Mouse (Mus musculus) intestine, postnatal 0 days (tissue): Measurements from ENCODE around the gene Efna2. TPM values are rescaled to one million over a fixed set of nuclear protein-coding genes. Genes with fewer than 3 reads are reported as not detected.

Source experiments
- ATAC-seq: fragments of 200-750 bp; cut with Nextera tagmentation; 2 replicates; pipeline ENCODE4 v1.8.0; 2017; ENCODE audit warnings: mild to moderate bottlenecking, moderate TSS enrichment, moderate library complexity
- H3K27ac ChIP-seq: fragments of 300-500 bp; sonication (generic); 2 replicates; pipeline ENCODE4 v1.5.1; 2014; ENCODE audit warnings: mild to moderate bottlenecking, low read depth, low read length, moderate library complexity
- H3K27me3 ChIP-seq: fragments of 300-500 bp; sonication (generic); replicated peaks from 2 replicates; pipeline ENCODE4 v1.6.1; 2014; ENCODE audit warnings: low read length, mixed read lengths; ENCODE audit not compliant: control insufficient read depth, insufficient read depth
- H3K36me3 ChIP-seq: fragments of 300-500 bp; sonication (generic); 2 replicates; pipeline ENCODE4 v1.6.1; 2014; ENCODE audit warnings: mild to moderate bottlenecking, moderate library complexity; ENCODE audit not compliant: control insufficient read depth, insufficient read depth
- H3K4me1 ChIP-seq: fragments of 300-500 bp; sonication (generic); replicated peaks from 2 replicates; pipeline ENCODE4 v1.6.1; 2014; ENCODE audit warnings: antibody characterized with exemption, low read length, mixed read lengths; ENCODE audit not compliant: control insufficient read depth, insufficient read depth
- H3K4me2 ChIP-seq: fragments of 300-500 bp; sonication (generic); replicated peaks from 2 replicates; pipeline ENCODE4 v1.6.1; 2014; ENCODE audit warnings: low read depth, mild to moderate bottlenecking, moderate library complexity
- H3K4me3 ChIP-seq: fragments of 300-500 bp; sonication (generic); 2 replicates; pipeline ENCODE4 v1.5.1; 2014; ENCODE audit warnings: low read depth, low read length
- H3K9ac ChIP-seq: fragments of 300-500 bp; sonication (generic); 2 replicates; pipeline ENCODE4 v1.6.1; 2014; ENCODE audit warnings: mild to moderate bottlenecking, low read depth, low read length
- H3K9me3 ChIP-seq: fragments of 300-500 bp; sonication (generic); 2 replicates; pipeline ENCODE4 v1.6.1; 2016; ENCODE audit warnings: mixed run types; ENCODE audit not compliant: control insufficient read depth
- CTCF ChIP-seq: sonication (generic); IDR thresholded peaks from 2 replicates; pipeline ENCODE4 v1.5.1; 2016; ENCODE audit warnings: low read depth, mild to moderate bottlenecking, control low read depth, antibody characterized with exemption, moderate library complexity
- WGBS: fragments of 180-500 bp; shearing (Covaris S2); extraction: QIAGEN DNeasy Blood & Tissue Kit; methylation state at CpG from one replicate; pipeline ENCODE4 v1.1.7; 2014; 5-methylcytosine and 5-hydroxymethylcytosine counted together
- polyA plus RNA-seq: library from polyadenylated mRNA; unstranded; fragments of >200 nt; fragmentation: Nextera tagmentation; extraction: Ambion mirVana; gene quantifications from 2 replicates; pipeline ENCODE4 v1.2.1, GENCODE M21; 2015

The Efna2 gene
- polyA plus RNA-seq, 1 experiment from 2014 or later = 3.5 TPM

GRCm38 (mm10) chr10:80140666-80141035 is 38.6 kb upstream of the Efna2 start, which contains the start of gene Cbarp:
Gene Cbarp (minus strand): TSS chr10:80140835.
- Histone ChIP-seq H3K9ac (no peak within 1 kb of the TSS), H3K36me3 (peaks cover 23% of the 10 kb centered on the region), H3K9me3 (no peaks in the 10 kb centered on the region), H3K4me3 (peak within 1 kb of the TSS; percentile 63), H3K4me2 (peak within 1 kb of the TSS; percentile 98), H3K27ac (peak within 1 kb of the TSS; percentile 94), H3K27me3 (peaks cover 26% of the 10 kb centered on the region; the same call in 1 of the 2 replicates), H3K4me1 (peaks cover 11% of the 10 kb centered on the region; the same call in 1 of the 2 replicates)
- 77% methylated on average over 10 of the region's 10 CpGs for WGBS
- no peak for TF ChIP-seq CTCF
- no peak for ATAC-seq

- H3K9me3 ChIP-seq = no peaks in the 10 kb centered on the region
- under 1% methylated on average over 29 of the region's 29 CpGs for WGBS
- TF ChIP-seq CTCF = peak; percentile 84
- H3K4me2 ChIP-seq = peak overlapping the region; percentile 83
- peaks cover 12% of the 10 kb centered on the region; the same call in 1 of the 2 replicates for H3K4me1 ChIP-seq
- peak overlapping the region; percentile 63 for H3K4me3 ChIP-seq
- peaks cover 28% of the 10 kb centered on the region for H3K36me3 ChIP-seq
- H3K27ac ChIP-seq = peak overlapping the region; percentile 67; the same call in 1 of the 2 replicates
- peaks cover 24% of the 10 kb centered on the region; the same call in 1 of the 2 replicates for H3K27me3 ChIP-seq
- H3K9ac ChIP-seq = no peak overlapping the region
- peak; percentile 52 for ATAC-seq
Measured at GRCm38 (mm10) chr10:80141243-80141642, 38.0 kb upstream of the Efna2 start.

- Histone ChIP-seq H3K27ac (peak overlapping the region; percentile 94), H3K9me3 (no peaks in the 10 kb centered on the region), H3K36me3 (peaks cover 29% of the 10 kb centered on the region), H3K4me2 (peak overlapping the region; percentile 83), H3K27me3 (peaks cover 17% of the 10 kb centered on the region; the same call in 1 of the 2 replicates), H3K9ac (peak overlapping the region; percentile 79), H3K4me3 (peak overlapping the region; percentile 63), H3K4me1 (peaks cover 12% of the 10 kb centered on the region; the same call in 1 of the 2 replicates)
- under 1% methylated on average over 41 of the region's 43 CpGs for WGBS
- TF ChIP-seq CTCF = 0 out of 2 replicates have a peak, but pooled peaks have one; percentile 8
- peak; percentile 72 for ATAC-seq
Measured at GRCm38 (mm10) chr10:80141786-80142529, 37.3 kb upstream of the Efna2 start.

GRCm38 (mm10) chr10:80142530-80142925 is 36.8 kb upstream of the Efna2 start:
- 0% methylated on average over 15 of the region's 15 CpGs for WGBS
- peak; percentile 4; the same call in 1 of the 2 replicates for ATAC-seq
- H3K4me1 ChIP-seq = peaks cover 12% of the 10 kb centered on the region; the same call in 1 of the 2 replicates

GRCm38 (mm10) chr10:80143664-80144063 is 35.6 kb upstream of the Efna2 start:
- Histone ChIP-seq H3K4me2 (peak overlapping the region; percentile 83), H3K4me1 (0 out of 2 replicates have a peak, but pooled peaks cover 5% of the 10 kb centered on the region), H3K4me3 (no peak overlapping the region)

More at GRCm38 (mm10) chr10:80142530-80142925, 36.8 kb upstream of the Efna2 start:
- TF ChIP-seq CTCF = no peak
- Histone ChIP-seq H3K4me2 (peak overlapping the region; percentile 83), H3K36me3 (peaks cover 29% of the 10 kb centered on the region), H3K4me3 (peak overlapping the region; percentile 63), H3K27me3 (peaks cover 12% of the 10 kb centered on the region; the same call in 1 of the 2 replicates), H3K9me3 (no peaks in the 10 kb centered on the region), H3K27ac (peak overlapping the region; percentile 94), H3K9ac (peak overlapping the region; percentile 79)

GRCm38 (mm10) chr10:80144159-80144558 is 35.1 kb upstream of the Efna2 start:
- no peak overlapping the region for H3K9ac ChIP-seq
- 0 out of 2 replicates have a peak, but pooled peaks cover 5% of the 10 kb centered on the region for H3K4me1 ChIP-seq
- H3K27ac ChIP-seq = no peak overlapping the region
- H3K4me2 ChIP-seq = no peak overlapping the region
- H3K27me3 ChIP-seq = no peaks in the 10 kb centered on the region
- H3K4me3 ChIP-seq = no peak overlapping the region
- H3K36me3 ChIP-seq = peaks cover 29% of the 10 kb centered on the region
- no peaks in the 10 kb centered on the region for H3K9me3 ChIP-seq
- WGBS = 86% methylated on average over 12 of the region's 12 CpGs
- ATAC-seq = no peak
- no peak for TF ChIP-seq CTCF

More at GRCm38 (mm10) chr10:80143664-80144063, 35.6 kb upstream of the Efna2 start:
- Histone ChIP-seq H3K9ac (no peak overlapping the region), H3K36me3 (peaks cover 29% of the 10 kb centered on the region), H3K9me3 (no peaks in the 10 kb centered on the region), H3K27me3 (0 out of 2 replicates have a peak, but pooled peaks cover under 1% of the 10 kb centered on the region), H3K27ac (peak overlapping the region; percentile 15; the same call in 1 of the 2 replicates)
- WGBS = 94% methylated on average over 7 of the region's 7 CpGs
- no peak for TF ChIP-seq CTCF
- no peak for ATAC-seq
